Mouse (Mus musculus) embryonic facial prominence, embryonic 13.5 days (tissue): ENCODE measurements around the gene Slc28a1. TPM values are rescaled to one million over a fixed set of nuclear protein-coding genes. Genes with fewer than 3 reads are reported as not detected.

Experiments
- ATAC-seq: fragments of 200-750 bp; cut with Nextera tagmentation; 2 replicates; pipeline ENCODE4 v1.8.0; 2017; ENCODE audit warnings: low read depth; ENCODE audit not compliant: insufficient number of reproducible peaks, insufficient read depth, low FRiP score, low TSS enrichment
- H3K27ac ChIP-seq: fragments of 300-500 bp; sonication (generic); 2 replicates; pipeline ENCODE4 v1.5.1; 2015; ENCODE audit warnings: moderate library complexity, mild to moderate bottlenecking, inconsistent platforms
- H3K27me3 ChIP-seq: fragments of 300-500 bp; sonication (generic); 2 replicates; pipeline ENCODE4 v1.6.1; 2015; ENCODE audit warnings: mild to moderate bottlenecking, inconsistent platforms
- H3K36me3 ChIP-seq: fragments of 300-500 bp; sonication (generic); 2 replicates; pipeline ENCODE4 v1.6.1; 2015; ENCODE audit warnings: mild to moderate bottlenecking, inconsistent platforms
- H3K4me1 ChIP-seq: fragments of 300-500 bp; sonication (generic); 2 replicates; pipeline ENCODE4 v1.6.1; 2015; ENCODE audit warnings: inconsistent platforms
- H3K4me2 ChIP-seq: fragments of 300-500 bp; sonication (generic); 2 replicates; pipeline ENCODE4 v1.6.1; 2015; ENCODE audit warnings: moderate library complexity, mild to moderate bottlenecking, inconsistent platforms
- H3K4me3 ChIP-seq: fragments of 300-500 bp; sonication (generic); 2 replicates; pipeline ENCODE4 v1.5.1; 2015; ENCODE audit warnings: mild to moderate bottlenecking, inconsistent platforms
- H3K9ac ChIP-seq: fragments of 300-500 bp; sonication (generic); 2 replicates; pipeline ENCODE4 v1.6.1; 2015; ENCODE audit warnings: mild to moderate bottlenecking, inconsistent platforms
- H3K9me3 ChIP-seq: fragments of 300-500 bp; sonication (generic); 2 replicates; pipeline ENCODE4 v1.6.1; 2016; ENCODE audit warnings: inconsistent platforms
- WGBS: fragments of 180-500 bp; shearing (Covaris S2); methylation state at CpG from one replicate; pipeline ENCODE4 v1.1.7; 2015; ENCODE audit warnings: mixed read lengths; 5-methylcytosine and 5-hydroxymethylcytosine counted together
- polyA plus RNA-seq: library from polyadenylated mRNA; unstranded; fragments of >200 nt; fragmentation: Nextera tagmentation; extraction: Ambion mirVana; gene quantifications from 2 replicates; pipeline ENCODE4 v1.2.1, GENCODE M21; 2015

Slc28a1 gene
- polyA plus RNA-seq, 1 experiment from 2014 or later = not detected

DNA sequence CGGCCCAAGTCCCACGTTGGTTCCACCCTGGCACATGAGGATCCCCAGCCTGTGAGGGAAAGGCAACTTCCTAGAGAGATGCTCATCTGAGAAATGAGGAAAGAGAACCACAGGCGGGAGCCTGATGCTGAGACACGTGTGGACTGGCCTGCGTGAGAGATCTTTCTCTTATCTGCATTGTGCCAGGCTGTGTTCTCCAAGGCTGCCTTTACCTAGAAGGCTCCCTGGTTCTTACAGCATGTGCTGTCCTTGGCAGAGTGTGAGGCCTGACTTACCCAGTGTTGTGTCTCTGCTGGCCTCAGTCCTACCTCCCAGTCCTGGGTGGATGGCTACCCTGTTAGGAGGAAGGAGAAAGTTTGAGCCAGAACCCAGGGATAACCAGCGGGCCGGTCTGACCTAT lies 11.7 kb upstream of the Slc28a1 start:
- no peak for ATAC-seq
- Histone ChIP-seq H3K4me2 (no peak overlapping the region), H3K4me1 (no peaks in the 10 kb centered on the region), H3K9me3 (no peaks in the 10 kb centered on the region), H3K36me3 (no peaks in the 10 kb centered on the region), H3K27ac (no peak overlapping the region), H3K27me3 (no peaks in the 10 kb centered on the region), H3K4me3 (no peak overlapping the region), H3K9ac (no peak overlapping the region)
- WGBS = 89% methylated on average over 7 of the region's 7 CpGs

- Histone ChIP-seq H3K4me3 (no peak overlapping the region), H3K9me3 (no peaks in the 10 kb centered on the region), H3K36me3 (no peaks in the 10 kb centered on the region), H3K9ac (no peak overlapping the region), H3K27me3 (no peaks in the 10 kb centered on the region), H3K4me1 (0 out of 2 replicates have a peak, but pooled peaks cover 3% of the 10 kb centered on the region), H3K4me2 (no peak overlapping the region), H3K27ac (no peak overlapping the region)
- WGBS = 42% methylated on average over 4 of the region's 4 CpGs
- ATAC-seq = no peak
Observed at GRCm38 (mm10) chr7:81105525-81105924, 9.1 kb upstream of the Slc28a1 start.

DNA sequence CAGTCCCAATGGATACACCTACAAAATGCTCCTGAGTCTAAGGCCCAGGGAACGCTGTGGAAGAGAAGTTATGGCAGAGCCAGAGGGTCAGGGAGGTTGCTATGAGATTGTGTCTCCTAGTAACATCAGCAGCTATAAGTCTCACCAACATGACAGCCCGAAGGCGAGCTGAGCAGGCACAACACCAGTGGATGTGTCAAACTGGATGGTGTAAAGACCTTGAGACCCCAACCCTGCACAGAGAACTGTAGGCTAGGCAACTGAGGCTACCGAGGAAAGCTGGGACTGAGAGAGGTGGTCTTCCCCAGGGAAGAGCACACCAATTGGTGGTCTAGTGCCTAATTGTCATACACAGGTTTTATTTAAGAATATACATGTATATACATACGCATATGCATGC lies 6.4 kb upstream of the Slc28a1 start:
- Histone ChIP-seq H3K9me3 (no peaks in the 10 kb centered on the region), H3K9ac (no peak overlapping the region), H3K4me1 (0 out of 2 replicates have a peak, but pooled peaks cover 3% of the 10 kb centered on the region), H3K4me2 (no peak overlapping the region), H3K4me3 (no peak overlapping the region), H3K27ac (no peak overlapping the region), H3K36me3 (no peaks in the 10 kb centered on the region), H3K27me3 (no peaks in the 10 kb centered on the region)
- ATAC-seq = no peak
- 86% methylated on average over 5 of the region's 5 CpGs for WGBS

GRCm38 (mm10) chr7:81109717-81110651 lies 4.6 kb upstream of the Slc28a1 start:
- 63% methylated on average over 9 of the region's 9 CpGs for WGBS
- Histone ChIP-seq H3K27ac (no peak overlapping the region), H3K27me3 (no peaks in the 10 kb centered on the region), H3K4me1 (0 out of 2 replicates have a peak, but pooled peaks cover 3% of the 10 kb centered on the region), H3K9me3 (no peaks in the 10 kb centered on the region), H3K4me2 (no peak overlapping the region), H3K9ac (no peak overlapping the region), H3K4me3 (no peak overlapping the region), H3K36me3 (no peaks in the 10 kb centered on the region)
- 0 out of 2 replicates have a peak, but pooled peaks have one; percentile 15 for ATAC-seq

DNA sequence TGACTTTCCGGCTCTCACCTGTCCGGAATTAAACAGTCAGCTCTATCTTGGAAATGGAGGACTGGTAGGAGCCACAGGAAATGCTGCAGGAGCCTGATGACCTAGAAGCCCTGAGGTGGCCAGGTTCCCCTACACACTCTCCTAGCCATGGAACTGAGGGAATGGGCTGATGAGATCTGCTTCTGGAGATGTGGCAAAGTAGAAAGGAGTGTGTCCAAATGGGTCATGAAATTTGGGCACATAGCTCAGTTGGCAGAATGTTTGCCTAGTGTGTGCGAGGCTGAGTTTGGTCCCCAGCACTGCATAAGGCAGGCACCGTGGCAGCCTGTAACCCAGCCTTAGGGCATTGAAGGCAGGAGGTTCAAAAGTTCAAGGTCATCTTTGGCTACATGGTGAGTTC lies 3.8 kb upstream of the Slc28a1 start:
- Histone ChIP-seq H3K4me3 (no peak overlapping the region), H3K4me1 (0 out of 2 replicates have a peak, but pooled peaks cover 3% of the 10 kb centered on the region), H3K9ac (no peak overlapping the region), H3K36me3 (no peaks in the 10 kb centered on the region), H3K4me2 (no peak overlapping the region), H3K27me3 (no peaks in the 10 kb centered on the region), H3K27ac (no peak overlapping the region), H3K9me3 (no peaks in the 10 kb centered on the region)
- no peak for ATAC-seq
- WGBS = 88% methylated on average over 4 of the region's 4 CpGs

DNA sequence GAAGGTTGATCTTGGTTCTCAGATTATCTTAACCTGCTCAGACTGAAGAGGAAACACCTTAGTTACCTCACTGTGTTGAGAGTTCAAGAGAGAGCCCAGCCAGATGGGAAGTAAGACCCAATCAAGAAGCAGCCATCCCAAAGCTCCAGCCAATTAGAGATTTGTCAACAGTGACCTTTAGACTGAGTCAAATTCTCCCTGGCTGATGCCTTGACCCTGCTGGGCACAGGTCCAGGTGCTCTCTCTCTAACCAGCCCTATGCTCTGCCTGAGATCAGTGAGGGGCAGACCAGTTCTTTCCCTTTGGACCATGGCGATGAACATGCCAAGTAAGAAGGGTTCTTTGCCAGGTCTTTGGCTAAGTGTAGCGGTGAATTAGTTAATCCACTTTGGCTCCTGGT lies 2.9 kb upstream of the Slc28a1 start:
- Histone ChIP-seq H3K27me3 (no peaks in the 10 kb centered on the region), H3K9me3 (no peaks in the 10 kb centered on the region), H3K4me1 (0 out of 2 replicates have a peak, but pooled peaks cover 3% of the 10 kb centered on the region), H3K36me3 (no peaks in the 10 kb centered on the region), H3K27ac (no peak overlapping the region), H3K4me3 (no peak overlapping the region), H3K9ac (no peak overlapping the region), H3K4me2 (no peak overlapping the region)
- WGBS = 91% methylated on average over 2 of the region's 2 CpGs
- no peak for ATAC-seq

- Histone ChIP-seq H3K4me3 (no peak overlapping the region), H3K27me3 (no peaks in the 10 kb centered on the region), H3K9ac (no peak overlapping the region), H3K9me3 (no peaks in the 10 kb centered on the region), H3K36me3 (no peaks in the 10 kb centered on the region), H3K27ac (no peak overlapping the region), H3K4me2 (no peak overlapping the region), H3K4me1 (0 out of 2 replicates have a peak, but pooled peaks cover 3% of the 10 kb centered on the region)
- WGBS = 50% methylated on average over 6 of the region's 6 CpGs
- no peak for ATAC-seq
Observed at GRCm38 (mm10) chr7:81112686-81113360, 1.8 kb upstream of the Slc28a1 start.

DNA sequence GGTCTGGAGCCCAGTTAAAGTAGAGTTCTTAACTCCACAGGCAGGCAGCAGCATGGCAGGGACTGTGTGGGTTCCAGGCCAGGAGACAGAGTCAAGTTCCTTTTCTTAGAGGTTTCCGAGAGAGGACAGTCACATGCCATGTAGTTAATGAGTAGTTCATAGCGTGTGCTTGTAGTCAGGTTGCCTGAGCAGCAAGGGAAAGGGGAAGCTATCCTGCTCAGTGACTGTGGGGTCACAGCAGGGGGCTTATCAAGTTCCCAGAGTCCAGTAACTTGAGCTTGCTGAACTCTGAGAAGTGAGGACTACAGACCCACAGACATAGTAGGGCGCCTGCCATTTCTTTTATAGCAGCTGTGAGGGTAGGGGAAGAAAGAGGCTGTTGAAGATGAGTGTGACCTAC lies 6.5 kb downstream of the Slc28a1 start:
- H3K36me3 ChIP-seq = no peaks in the 10 kb centered on the region
- no peak for ATAC-seq
- H3K9me3 ChIP-seq = no peaks in the 10 kb centered on the region
- no peak overlapping the region for H3K27ac ChIP-seq
- no peak overlapping the region for H3K4me2 ChIP-seq
- no peak overlapping the region for H3K9ac ChIP-seq
- H3K27me3 ChIP-seq = no peaks in the 10 kb centered on the region
- peaks cover 5% of the 10 kb centered on the region; the same call in 1 of the 2 replicates for H3K4me1 ChIP-seq
- WGBS = 41% methylated on average over 3 of the region's 3 CpGs
- no peak overlapping the region for H3K4me3 ChIP-seq

- Histone ChIP-seq H3K27me3 (no peaks in the 10 kb centered on the region), H3K4me3 (no peak overlapping the region), H3K4me1 (peaks cover 5% of the 10 kb centered on the region; the same call in 1 of the 2 replicates), H3K9me3 (peaks cover 2% of the 10 kb centered on the region; the same call in 1 of the 2 replicates), H3K36me3 (no peaks in the 10 kb centered on the region), H3K4me2 (no peak overlapping the region), H3K9ac (no peak overlapping the region), H3K27ac (no peak overlapping the region)
- 69% methylated on average over 2 of the region's 2 CpGs for WGBS
- no peak for ATAC-seq
Observed at GRCm38 (mm10) chr7:81122808-81123207, 8.2 kb downstream of the Slc28a1 start.

DNA sequence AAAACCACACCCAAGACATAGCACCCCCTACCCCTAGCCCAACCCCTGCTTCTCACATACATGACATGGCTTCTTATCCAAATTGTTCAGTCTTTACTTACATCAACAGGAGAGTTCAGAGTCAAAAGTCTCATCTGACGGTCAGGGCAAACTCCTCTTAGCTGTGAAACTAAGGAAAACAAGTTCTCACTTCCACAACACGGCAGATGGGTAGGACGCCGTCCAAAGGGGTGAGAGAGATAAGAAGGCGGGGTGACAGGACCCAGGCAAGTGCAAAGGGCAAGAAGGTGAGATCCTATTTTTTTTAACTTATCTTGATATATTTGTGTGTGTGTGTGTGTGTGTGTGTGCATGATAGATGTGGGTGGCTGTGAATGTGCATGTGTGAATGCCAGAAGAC lies 9.0 kb downstream of the Slc28a1 start:
- no peak overlapping the region for H3K9ac ChIP-seq
- no peak overlapping the region for H3K4me3 ChIP-seq
- no peak overlapping the region for H3K4me2 ChIP-seq
- no peaks in the 10 kb centered on the region for H3K27me3 ChIP-seq
- no peak overlapping the region for H3K27ac ChIP-seq
- no peak for ATAC-seq
- peaks cover 7% of the 10 kb centered on the region; the same call in 1 of the 2 replicates for H3K9me3 ChIP-seq
- H3K4me1 ChIP-seq = peaks cover 5% of the 10 kb centered on the region; the same call in 1 of the 2 replicates
- H3K36me3 ChIP-seq = no peaks in the 10 kb centered on the region
- WGBS = 87% methylated on average over 5 of the region's 5 CpGs

- Histone ChIP-seq H3K36me3 (no peaks in the 10 kb centered on the region), H3K9me3 (peaks cover 7% of the 10 kb centered on the region; the same call in 1 of the 2 replicates), H3K27me3 (no peaks in the 10 kb centered on the region), H3K27ac (no peak overlapping the region), H3K9ac (no peak overlapping the region), H3K4me1 (peaks cover 9% of the 10 kb centered on the region), H3K4me2 (no peak overlapping the region), H3K4me3 (no peak overlapping the region)
- WGBS = 78% methylated on average over 8 of the region's 8 CpGs
- ATAC-seq = no peak
Observed at GRCm38 (mm10) chr7:81124773-81125172, 10.2 kb downstream of the Slc28a1 start.
